Mouse (Mus musculus) embryonic facial prominence, embryonic 15.5 days (tissue): ENCODE data around the gene Fhod1. TPM values are rescaled to one million over a fixed set of nuclear protein-coding genes. Genes with fewer than 3 reads are reported as not detected.
A peak's percentile ranks its signal among the peaks of the same experiment; 100 is the strongest.

Experiments
- ATAC-seq: fragments of 200-750 bp; cut with Nextera tagmentation; 2 replicates; pipeline ENCODE4 v1.8.0; 2017; ENCODE audit warnings: low read depth, moderate TSS enrichment; ENCODE audit not compliant: insufficient number of reproducible peaks, low FRiP score, low TSS enrichment
- H3K27ac ChIP-seq: fragments of 300-500 bp; sonication (generic); replicated peaks from 2 replicates; pipeline ENCODE4 v1.5.1; 2015; ENCODE audit warnings: mild to moderate bottlenecking, inconsistent platforms
- H3K27me3 ChIP-seq: fragments of 300-500 bp; sonication (generic); 2 replicates; pipeline ENCODE4 v1.6.1; 2015; ENCODE audit warnings: inconsistent platforms
- H3K36me3 ChIP-seq: fragments of 300-500 bp; sonication (generic); 2 replicates; pipeline ENCODE4 v1.6.1; 2015; ENCODE audit warnings: mild to moderate bottlenecking, inconsistent platforms
- H3K4me1 ChIP-seq: fragments of 300-500 bp; sonication (generic); 2 replicates; pipeline ENCODE4 v1.6.1; 2015; ENCODE audit warnings: inconsistent platforms
- H3K4me2 ChIP-seq: fragments of 300-500 bp; sonication (generic); replicated peaks from 2 replicates; pipeline ENCODE4 v1.6.1; 2015; ENCODE audit warnings: mild to moderate bottlenecking, inconsistent platforms
- H3K4me3 ChIP-seq: fragments of 300-500 bp; sonication (generic); replicated peaks from 2 replicates; pipeline ENCODE4 v1.5.1; 2015; ENCODE audit warnings: mild to moderate bottlenecking, inconsistent platforms
- H3K9ac ChIP-seq: fragments of 300-500 bp; sonication (generic); 2 replicates; pipeline ENCODE4 v1.6.1; 2015; ENCODE audit warnings: inconsistent platforms
- H3K9me3 ChIP-seq: fragments of 300-500 bp; sonication (generic); replicated peaks from 2 replicates; pipeline ENCODE4 v1.6.1; 2016; ENCODE audit warnings: inconsistent platforms
- WGBS: fragments of 180-500 bp; shearing (Covaris S2); methylation state at CpG from one replicate; pipeline ENCODE4 v1.1.7; 2015; 5-methylcytosine and 5-hydroxymethylcytosine counted together
- polyA plus RNA-seq: library from polyadenylated mRNA; unstranded; fragments of >200 nt; fragmentation: Nextera tagmentation; extraction: Ambion mirVana; gene quantifications from 2 replicates; pipeline ENCODE4 v1.2.1, GENCODE M21; 2015

Fhod1 gene
- polyA plus RNA-seq, 1 experiment from 2014 or later, result 2.6 TPM

- H3K4me3 ChIP-seq, result no peak overlapping the region
- no peaks in the 10 kb centered on the region for H3K4me1 ChIP-seq
- H3K4me2 ChIP-seq, result no peak overlapping the region
- no peak overlapping the region for H3K9ac ChIP-seq
- WGBS, result 76% methylated on average over 2 of the region's 2 CpGs
- ATAC-seq, result no peak
- H3K27ac ChIP-seq, result no peak overlapping the region
- no peaks in the 10 kb centered on the region for H3K36me3 ChIP-seq
- H3K27me3 ChIP-seq, result no peaks in the 10 kb centered on the region
- H3K9me3 ChIP-seq, result no peaks in the 10 kb centered on the region
Observed at GRCm38 (mm10) chr8:105367107-105367506, 19.4 kb upstream of the Fhod1 start.

GRCm38 (mm10) chr8:105361751-105362702, 14.3 kb upstream of the Fhod1 start:
- ATAC-seq, result no peak
- H3K9me3 ChIP-seq, result no peaks in the 10 kb centered on the region
- H3K4me3 ChIP-seq, result no peak overlapping the region
- 0 out of 2 replicates have a peak overlapping the region, but pooled peaks have one; percentile 18 for H3K27ac ChIP-seq
- no peaks in the 10 kb centered on the region for H3K36me3 ChIP-seq
- 67% methylated on average over 12 of the region's 12 CpGs for WGBS
- H3K9ac ChIP-seq, result no peak overlapping the region
- H3K4me1 ChIP-seq, result peaks cover 4% of the 10 kb centered on the region; the same call in 1 of the 2 replicates
- H3K4me2 ChIP-seq, result no peak overlapping the region
- H3K27me3 ChIP-seq, result no peaks in the 10 kb centered on the region

- Histone ChIP-seq H3K27ac (no peak overlapping the region), H3K4me2 (no peak overlapping the region), H3K4me1 (peaks cover 4% of the 10 kb centered on the region; the same call in 1 of the 2 replicates), H3K9me3 (no peaks in the 10 kb centered on the region), H3K27me3 (no peaks in the 10 kb centered on the region), H3K4me3 (no peak overlapping the region), H3K9ac (no peak overlapping the region), H3K36me3 (no peaks in the 10 kb centered on the region)
- 43% methylated on average over 4 of the region's 4 CpGs for WGBS
- no peak for ATAC-seq
Observed at GRCm38 (mm10) chr8:105359646-105360045, 11.9 kb upstream of the Fhod1 start.

GRCm38 (mm10) chr8:105359208-105359607, 11.5 kb upstream of the Fhod1 start:
- no peak overlapping the region for H3K27ac ChIP-seq
- H3K9ac ChIP-seq, result no peak overlapping the region
- no peaks in the 10 kb centered on the region for H3K27me3 ChIP-seq
- H3K9me3 ChIP-seq, result no peaks in the 10 kb centered on the region
- no peak overlapping the region for H3K4me3 ChIP-seq
- WGBS, result 62% methylated on average over 15 of the region's 15 CpGs
- H3K4me1 ChIP-seq, result peaks cover 4% of the 10 kb centered on the region; the same call in 1 of the 2 replicates
- no peak overlapping the region for H3K4me2 ChIP-seq
- ATAC-seq, result no peak
- H3K36me3 ChIP-seq, result no peaks in the 10 kb centered on the region

GRCm38 (mm10) chr8:105356681-105357080, 8.9 kb upstream of the Fhod1 start:
- Histone ChIP-seq H3K4me1 (peaks cover 2% of the 10 kb centered on the region; the same call in 1 of the 2 replicates), H3K4me3 (no peak overlapping the region), H3K36me3 (no peaks in the 10 kb centered on the region), H3K9ac (no peak overlapping the region), H3K4me2 (no peak overlapping the region), H3K27me3 (no peaks in the 10 kb centered on the region), H3K27ac (no peak overlapping the region), H3K9me3 (no peaks in the 10 kb centered on the region)
- no peak for ATAC-seq
- WGBS, result 84% methylated on average over 14 of the region's 14 CpGs

- no peak overlapping the region for H3K4me3 ChIP-seq
- no peak overlapping the region for H3K27ac ChIP-seq
- H3K4me2 ChIP-seq, result no peak overlapping the region
- H3K27me3 ChIP-seq, result no peaks in the 10 kb centered on the region
- H3K4me1 ChIP-seq, result 0 out of 2 replicates have a peak, but pooled peaks cover 2% of the 10 kb centered on the region
- ATAC-seq, result no peak
- 57% methylated on average over 26 of the region's 26 CpGs for WGBS
- H3K9ac ChIP-seq, result no peak overlapping the region
- no peaks in the 10 kb centered on the region for H3K9me3 ChIP-seq
- H3K36me3 ChIP-seq, result no peaks in the 10 kb centered on the region
Observed at GRCm38 (mm10) chr8:105355179-105356024, 7.6 kb upstream of the Fhod1 start.

- 92% methylated on average over 4 of the region's 4 CpGs for WGBS
- H3K9me3 ChIP-seq, result no peaks in the 10 kb centered on the region
Observed at GRCm38 (mm10) chr8:105354549-105354948, 6.8 kb upstream of the Fhod1 start.

GRCm38 (mm10) chr8:105353583-105354135, 5.9 kb upstream of the Fhod1 start:
- Histone ChIP-seq H3K4me3 (no peak overlapping the region), H3K27me3 (no peaks in the 10 kb centered on the region), H3K9me3 (no peaks in the 10 kb centered on the region), H3K4me2 (no peak overlapping the region), H3K27ac (no peak overlapping the region), H3K36me3 (no peaks in the 10 kb centered on the region), H3K9ac (no peak overlapping the region), H3K4me1 (peaks cover 18% of the 10 kb centered on the region)
- WGBS, result 76% methylated on average over 8 of the region's 8 CpGs
- no peak for ATAC-seq

More at GRCm38 (mm10) chr8:105354549-105354948, 6.8 kb upstream of the Fhod1 start:
- Histone ChIP-seq H3K9ac (no peak overlapping the region), H3K4me2 (no peak overlapping the region), H3K27ac (no peak overlapping the region), H3K4me3 (no peak overlapping the region), H3K4me1 (peaks cover 11% of the 10 kb centered on the region; the same call in 1 of the 2 replicates), H3K27me3 (no peaks in the 10 kb centered on the region), H3K36me3 (no peaks in the 10 kb centered on the region)
- ATAC-seq, result no peak

GRCm38 (mm10) chr8:105350186-105350585, 2.4 kb upstream of the Fhod1 start:
- no peaks in the 10 kb centered on the region for H3K36me3 ChIP-seq
- ATAC-seq, result no peak
- peak overlapping the region; percentile 70 for H3K4me3 ChIP-seq
- WGBS, result 32% methylated on average over 7 of the region's 7 CpGs
- H3K9me3 ChIP-seq, result no peaks in the 10 kb centered on the region
- H3K4me1 ChIP-seq, result peaks cover 46% of the 10 kb centered on the region
- no peaks in the 10 kb centered on the region for H3K27me3 ChIP-seq
- no peak overlapping the region for H3K27ac ChIP-seq
- H3K9ac ChIP-seq, result no peak overlapping the region
- H3K4me2 ChIP-seq, result peak overlapping the region; percentile 98

- peak overlapping the region; percentile 37 for H3K9ac ChIP-seq
- no peaks in the 10 kb centered on the region for H3K36me3 ChIP-seq
- peak overlapping the region; percentile 70 for H3K4me3 ChIP-seq
- ATAC-seq, result no peak
- peak overlapping the region; percentile 65; the same call in 1 of the 2 replicates for H3K27ac ChIP-seq
- H3K4me1 ChIP-seq, result peaks cover 55% of the 10 kb centered on the region
- no peaks in the 10 kb centered on the region for H3K27me3 ChIP-seq
- H3K4me2 ChIP-seq, result peak overlapping the region; percentile 98
- under 1% methylated on average over 43 of the region's 48 CpGs for WGBS
- no peaks in the 10 kb centered on the region for H3K9me3 ChIP-seq
Observed at GRCm38 (mm10) chr8:105349096-105349771, 1.5 kb upstream of the Fhod1 start.
